Mouse (Mus musculus): ENCODE measurements around the gene Pam16.

DNA sequence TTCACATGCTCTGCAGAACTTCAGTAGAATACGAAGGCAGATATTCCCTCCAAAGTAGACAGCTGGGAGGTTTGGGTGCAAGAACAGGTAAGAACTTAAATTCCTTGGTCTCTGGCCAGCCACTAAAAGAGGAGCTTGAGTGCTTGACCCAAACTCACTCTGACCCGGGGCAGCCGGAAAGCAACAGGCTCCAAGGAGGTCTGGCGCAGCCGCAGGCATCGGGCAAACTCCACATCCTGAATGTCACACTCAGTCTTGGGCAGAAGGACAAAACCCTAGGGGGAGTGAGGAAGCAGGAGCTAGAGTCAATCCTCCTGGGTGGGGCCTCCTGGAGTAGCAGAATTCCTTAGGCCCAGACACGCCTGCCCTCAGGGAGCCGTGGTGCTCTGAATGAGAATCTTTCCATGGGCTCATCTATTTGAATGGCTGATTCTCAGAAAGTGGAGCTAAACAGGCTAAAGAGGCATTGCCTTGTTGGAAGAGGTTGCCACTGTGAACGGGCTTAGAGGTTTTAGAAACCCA, 4.2 kb upstream of the Pam16 start:
- TF ChIP-seq CTCF (IDR thresholded peaks at IDR 0.05; ENCODE audit: borderline replicate concordance, control insufficient read depth, extremely low read depth, insufficient read depth, low read length, poor library complexity) (no peak), POLR2A (IDR thresholded peaks at IDR 0.05; ENCODE audit: control insufficient read depth, extremely low read depth, insufficient read depth, low read length, poor library complexity) (no peak)

Measured in thymus, adult 2 months (tissue).